Mouse (Mus musculus) forebrain, embryonic 14.5 days (tissue): Measurements from ENCODE around the gene Ndufaf4. TPM values are rescaled to one million over a fixed set of nuclear protein-coding genes. Genes with fewer than 3 reads are reported as not detected.

Experiments used
- ATAC-seq: fragments of 200-750 bp; cut with Nextera tagmentation; 2 replicates; pipeline ENCODE4 v1.8.0; 2017; ENCODE audit warnings: mild to moderate bottlenecking, moderate library complexity
- DNase-seq: peaks from one replicate; pipeline ENCODE4 v3.0.0-alpha.2; 2015; ENCODE audit warnings: low spot score
- H3K27ac ChIP-seq: fragments of 300-500 bp; sonication (generic); 2 replicates; pipeline ENCODE4 v1.5.1; 2014; ENCODE audit warnings: low read depth, mild to moderate bottlenecking, control low read depth, low read length, moderate library complexity
- H3K27me3 ChIP-seq: fragments of 300-500 bp; sonication (generic); replicated peaks from 2 replicates; pipeline ENCODE4 v1.6.1; 2014; ENCODE audit warnings: low read length, control low read depth, mixed read lengths; ENCODE audit not compliant: control insufficient read depth, insufficient read depth
- H3K36me3 ChIP-seq: fragments of 300-500 bp; sonication (generic); 2 replicates; pipeline ENCODE4 v1.6.1; 2014; ENCODE audit warnings: low read length, control low read depth; ENCODE audit not compliant: control insufficient read depth, insufficient read depth
- H3K4me1 ChIP-seq: fragments of 300-500 bp; sonication (generic); 2 replicates; pipeline ENCODE4 v1.6.1; 2014; ENCODE audit warnings: antibody characterized with exemption, low read length, control low read depth; ENCODE audit not compliant: control insufficient read depth, insufficient read depth
- H3K4me2 ChIP-seq: fragments of 300-500 bp; sonication (generic); 2 replicates; pipeline ENCODE4 v1.6.1; 2014; ENCODE audit warnings: mild to moderate bottlenecking, control low read depth, low read length
- H3K4me3 ChIP-seq: fragments of 300-500 bp; sonication (generic); 2 replicates; pipeline ENCODE4 v1.5.1; 2014; ENCODE audit warnings: low read depth, low read length, control low read depth
- H3K9ac ChIP-seq: fragments of 300-500 bp; sonication (generic); 2 replicates; pipeline ENCODE4 v1.6.1; 2014; ENCODE audit warnings: mild to moderate bottlenecking, low read length, control low read depth, moderate library complexity
- H3K9me3 ChIP-seq: fragments of 300-500 bp; sonication (generic); replicated peaks from 2 replicates; pipeline ENCODE4 v1.6.1; 2016; ENCODE audit warnings: low read length, control low read depth, mixed read lengths; ENCODE audit not compliant: control insufficient read depth
- WGBS: fragments of 180-500 bp; shearing (Covaris S2); extraction: QIAGEN DNeasy Blood & Tissue Kit; methylation state at CpG from one replicate; pipeline ENCODE4 v1.1.7; 2014; 5-methylcytosine and 5-hydroxymethylcytosine counted together
- polyA plus RNA-seq: library from polyadenylated mRNA; unstranded; fragments of >200 nt; fragmentation: Nextera tagmentation; extraction: Ambion mirVana; gene quantifications from 2 replicates; pipeline ENCODE4 v1.2.1, GENCODE M21; 2014

Gene Ndufaf4
- polyA plus RNA-seq, 1 experiment from 2014 or later: 62.9 TPM

DNA sequence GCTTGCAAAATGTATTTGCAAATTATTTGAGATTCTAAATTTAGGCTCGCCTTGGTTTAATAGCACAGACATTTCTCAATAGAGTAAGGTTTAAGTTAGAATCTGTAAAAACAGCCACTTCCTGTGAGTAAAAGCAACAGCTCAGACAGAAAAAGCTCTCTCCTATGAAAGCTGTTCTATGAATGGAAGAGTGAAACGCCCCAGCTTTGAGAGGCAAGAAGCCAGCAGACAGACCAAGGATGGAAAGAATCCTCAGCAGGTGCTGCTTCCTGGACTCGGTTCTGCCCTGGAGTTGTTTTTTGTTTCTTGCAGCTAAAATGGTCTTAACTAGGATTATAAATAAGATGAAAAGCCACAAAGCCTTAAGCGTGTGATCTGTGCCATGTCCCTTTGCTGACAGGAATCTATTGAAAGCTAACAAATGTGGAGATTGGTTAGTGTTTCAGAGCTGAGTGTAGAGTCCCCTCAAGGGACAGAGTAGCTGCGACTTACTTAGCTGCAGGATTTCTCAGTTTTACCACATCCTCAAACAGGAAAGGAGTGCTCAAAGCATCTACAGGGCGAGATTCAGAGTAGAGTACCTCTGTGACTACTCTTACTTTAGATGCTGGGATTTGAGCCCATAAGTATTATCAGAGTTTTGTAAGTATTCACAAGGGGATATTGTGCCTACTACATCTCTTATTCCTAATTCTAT is 45.0 kb downstream of the Ndufaf4 start:
- no peak overlapping the region for H3K27ac ChIP-seq
- H3K4me2 ChIP-seq: no peak overlapping the region
- H3K4me3 ChIP-seq: no peak overlapping the region
- H3K9ac ChIP-seq: no peak overlapping the region
- H3K36me3 ChIP-seq: no peaks in the 10 kb centered on the region
- H3K27me3 ChIP-seq: no peaks in the 10 kb centered on the region
- H3K9me3 ChIP-seq: no peaks in the 10 kb centered on the region
- 33% methylated on average over 6 of the region's 6 CpGs for WGBS
- ATAC-seq: no peak
- DNase-seq: no peak
- no peaks in the 10 kb centered on the region for H3K4me1 ChIP-seq

Other genes starting within 250 kb of the Ndufaf4 start
- 12.0 and 16.6 TPM in 2 replicates for gene Klhl32, start 47.0 kb upstream of the Ndufaf4 start, polyA plus RNA-seq
- 3.0 and 4.3 TPM in 2 replicates for gene Gpr63, start 68.3 kb downstream of the Ndufaf4 start, polyA plus RNA-seq